14 mouse cellular contexts compared by ENCODE assay signal in genomic region chr13:102886147-102886546, GRCm38 (mm10).
"Had no signal": no experiment of that assay in that cellular context is flagged by ENCODE, and none has a peak within 500 bp of the region (broad histone marks: within the 10 kb centered on the region; RNA-seq: fewer than 3 reads in every experiment).

No protein-coding gene starts in this region.

- H3K9me3 ChIP-seq: limb, embryonic 13.5 days; midbrain, embryonic 10.5 days; midbrain, embryonic 15.5 days; neural tube, embryonic 15.5 days had no signal

- H3K27me3 ChIP-seq: limb, embryonic 13.5 days; midbrain, embryonic 15.5 days; neural tube, embryonic 15.5 days had no signal

- H3K4me2 ChIP-seq: limb, embryonic 13.5 days; midbrain, embryonic 15.5 days; neural tube, embryonic 15.5 days had no signal

- DNase-seq: kidney, adult 18-20 months; kidney, postnatal 10 days; kidney, postnatal 4 days; left cerebral cortex, postnatal 4 days; lung, adult 18-20 months; right cerebral cortex, adult 18-20 months; right cerebral cortex, postnatal 25 days had no signal

- H3K4me3 ChIP-seq: layer of hippocampus, adult 2 months; limb, embryonic 13.5 days; midbrain, embryonic 10.5 days; midbrain, embryonic 15.5 days; neural tube, embryonic 15.5 days had no signal

- H3K27ac ChIP-seq: layer of hippocampus, adult 2 months; limb, embryonic 13.5 days; liver, embryonic 14.5 days; midbrain, embryonic 10.5 days; midbrain, embryonic 15.5 days; neural tube, embryonic 15.5 days; stomach, postnatal 0 days had no signal

- ATAC-seq: midbrain, embryonic 15.5 days had no signal

- H3K36me3 ChIP-seq: limb, embryonic 13.5 days; midbrain, embryonic 15.5 days; neural tube, embryonic 15.5 days had no signal

- H3K9ac ChIP-seq: limb, embryonic 13.5 days; liver, embryonic 14.5 days; midbrain, embryonic 15.5 days; neural tube, embryonic 15.5 days had no signal
